Mouse (Mus musculus) forebrain, embryonic 11.5 days (tissue): Measurements from ENCODE around the gene C2cd2. TPM values are rescaled to one million over a fixed set of nuclear protein-coding genes. Genes with fewer than 3 reads are reported as not detected.

ENCODE experiments used
- ATAC-seq: fragments of 200-750 bp; cut with Nextera tagmentation; replicated peaks from 2 replicates; pipeline ENCODE4 v1.8.0; 2017; ENCODE audit warnings: moderate TSS enrichment; ENCODE audit not compliant: low FRiP score
- DNase-seq: peaks from one replicate; pipeline ENCODE4 v3.0.0-alpha.2; 2017; ENCODE audit warnings: low spot score
- H3K27ac ChIP-seq: fragments of 300-500 bp; sonication (generic); 2 replicates; pipeline ENCODE4 v1.5.1; 2014; ENCODE audit warnings: low read depth, low read length
- H3K27me3 ChIP-seq: fragments of 300-500 bp; sonication (generic); 2 replicates; pipeline ENCODE4 v1.6.1; 2014; ENCODE audit warnings: mild to moderate bottlenecking, low read length, mixed read lengths; ENCODE audit not compliant: control insufficient read depth, insufficient read depth
- H3K36me3 ChIP-seq: fragments of 300-500 bp; sonication (generic); 2 replicates; pipeline ENCODE4 v1.6.1; 2014; ENCODE audit warnings: mild to moderate bottlenecking, low read length, moderate library complexity, mixed read lengths; ENCODE audit not compliant: control insufficient read depth, insufficient read depth
- H3K4me1 ChIP-seq: fragments of 300-500 bp; sonication (generic); replicated peaks from 2 replicates; pipeline ENCODE4 v1.6.1; 2014; ENCODE audit warnings: low read length, mixed read lengths; ENCODE audit not compliant: control insufficient read depth, insufficient read depth
- H3K4me2 ChIP-seq: fragments of 300-500 bp; sonication (generic); 2 replicates; pipeline ENCODE4 v1.6.1; 2014; ENCODE audit warnings: low read depth, mild to moderate bottlenecking, low read length, moderate library complexity, mixed read lengths; ENCODE audit not compliant: severe bottlenecking
- H3K4me3 ChIP-seq: fragments of 300-500 bp; sonication (generic); 2 replicates; pipeline ENCODE4 v1.5.1; 2014; ENCODE audit warnings: low read depth, low read length
- H3K9ac ChIP-seq: fragments of 300-500 bp; sonication (generic); 2 replicates; pipeline ENCODE4 v1.6.1; 2014; ENCODE audit warnings: low read length
- H3K9me3 ChIP-seq: fragments of 300-500 bp; sonication (generic); 2 replicates; pipeline ENCODE4 v1.6.1; 2016; ENCODE audit warnings: low read length, mixed read lengths; ENCODE audit not compliant: control insufficient read depth
- WGBS: fragments of 180-500 bp; shearing (Covaris S2); extraction: QIAGEN DNeasy Blood & Tissue Kit; methylation state at CpG from one replicate; pipeline ENCODE4 v1.1.7; 2014; 5-methylcytosine and 5-hydroxymethylcytosine counted together
- polyA plus RNA-seq: library from polyadenylated mRNA; unstranded; fragments of >200 nt; fragmentation: Nextera tagmentation; extraction: Ambion mirVana; gene quantifications from 2 replicates; pipeline ENCODE4 v1.2.1, GENCODE M21; 2014

C2cd2 gene
- polyA plus RNA-seq, 1 experiment from 2014 or later, result 14.7 TPM

GRCm38 (mm10) chr16:97828207-97828606 is 134.2 kb downstream of the C2cd2 start:
- Histone ChIP-seq H3K36me3 (no peaks in the 10 kb centered on the region; the same call in 1 of the 2 replicates), H3K4me1 (no peaks in the 10 kb centered on the region), H3K27ac (no peak overlapping the region), H3K9me3 (no peaks in the 10 kb centered on the region), H3K4me3 (no peak overlapping the region), H3K4me2 (no peak overlapping the region), H3K27me3 (no peaks in the 10 kb centered on the region), H3K9ac (no peak overlapping the region)
- 97% methylated on average over 1 of the region's 1 CpGs for WGBS
- DNase-seq, result no peak
- ATAC-seq, result no peak

- WGBS, result 95% methylated on average over 6 of the region's 6 CpGs
- Histone ChIP-seq H3K9ac (no peak overlapping the region), H3K27me3 (no peaks in the 10 kb centered on the region), H3K4me1 (no peaks in the 10 kb centered on the region), H3K36me3 (peaks cover 4% of the 10 kb centered on the region; the same call in 1 of the 2 replicates), H3K9me3 (no peaks in the 10 kb centered on the region), H3K27ac (no peak overlapping the region), H3K4me2 (no peak overlapping the region), H3K4me3 (no peak overlapping the region)
- DNase-seq (no peak), ATAC-seq (no peak)
These were observed 138.9 kb downstream of the C2cd2 start for GRCm38 (mm10) chr16:97823311-97824007.

GRCm38 (mm10) chr16:97819532-97819931 is 142.9 kb downstream of the C2cd2 start:
- Histone ChIP-seq H3K4me3 (no peak overlapping the region), H3K27me3 (no peaks in the 10 kb centered on the region), H3K9me3 (no peaks in the 10 kb centered on the region), H3K27ac (no peak overlapping the region), H3K9ac (no peak overlapping the region), H3K36me3 (peaks cover 6% of the 10 kb centered on the region), H3K4me2 (no peak overlapping the region), H3K4me1 (no peaks in the 10 kb centered on the region)
- DNase-seq (no peak), ATAC-seq (no peak)
- WGBS, result 83% methylated on average over 4 of the region's 4 CpGs

GRCm38 (mm10) chr16:97817414-97817813 is 145.0 kb downstream of the C2cd2 start:
- H3K4me2 ChIP-seq, result no peak overlapping the region
- no peak overlapping the region for H3K27ac ChIP-seq
- no peak overlapping the region for H3K4me3 ChIP-seq
- no peaks in the 10 kb centered on the region for H3K9me3 ChIP-seq
- DNase-seq (no peak), ATAC-seq (no peak)
- WGBS, result 97% methylated on average over 1 of the region's 1 CpGs
- peaks cover 10% of the 10 kb centered on the region for H3K36me3 ChIP-seq
- no peaks in the 10 kb centered on the region for H3K4me1 ChIP-seq
- no peak overlapping the region for H3K9ac ChIP-seq
- H3K27me3 ChIP-seq, result no peaks in the 10 kb centered on the region

GRCm38 (mm10) chr16:97815269-97815668 is 147.1 kb downstream of the C2cd2 start:
- no peak for ATAC-seq
- no peak for DNase-seq
- Histone ChIP-seq H3K27me3 (no peaks in the 10 kb centered on the region), H3K27ac (no peak overlapping the region), H3K4me3 (no peak overlapping the region), H3K4me1 (no peaks in the 10 kb centered on the region), H3K9ac (no peak overlapping the region), H3K9me3 (no peaks in the 10 kb centered on the region), H3K36me3 (peaks cover 13% of the 10 kb centered on the region), H3K4me2 (no peak overlapping the region)
- WGBS, result 90% methylated on average over 5 of the region's 5 CpGs

- Histone ChIP-seq H3K4me2 (no peak overlapping the region), H3K4me1 (no peaks in the 10 kb centered on the region), H3K4me3 (no peak overlapping the region), H3K9ac (no peak overlapping the region), H3K27me3 (no peaks in the 10 kb centered on the region), H3K36me3 (peaks cover 12% of the 10 kb centered on the region), H3K27ac (no peak overlapping the region), H3K9me3 (no peaks in the 10 kb centered on the region)
- ATAC-seq (no peak), DNase-seq (no peak)
- 100% methylated on average over 2 of the region's 2 CpGs for whole genome bisulfite sequencing
These were observed 148.3 kb downstream of the C2cd2 start for GRCm38 (mm10) chr16:97814060-97814459.

GRCm38 (mm10) chr16:97808881-97809280 is 153.5 kb downstream of the C2cd2 start:
- no peak overlapping the region for H3K4me2 ChIP-seq
- H3K27me3 ChIP-seq, result no peaks in the 10 kb centered on the region
- 96% methylated on average over 3 of the region's 3 CpGs for WGBS
- ATAC-seq (no peak), DNase-seq (no peak)
- H3K9me3 ChIP-seq, result no peaks in the 10 kb centered on the region
- H3K4me1 ChIP-seq, result no peaks in the 10 kb centered on the region
- no peak overlapping the region for H3K4me3 ChIP-seq
- H3K9ac ChIP-seq, result no peak overlapping the region
- H3K36me3 ChIP-seq, result peaks cover 11% of the 10 kb centered on the region
- H3K27ac ChIP-seq, result no peak overlapping the region

- Histone ChIP-seq H3K4me2 (no peak overlapping the region), H3K4me3 (no peak overlapping the region), H3K9me3 (no peaks in the 10 kb centered on the region), H3K27ac (no peak overlapping the region), H3K36me3 (peaks cover 7% of the 10 kb centered on the region), H3K9ac (no peak overlapping the region), H3K27me3 (no peaks in the 10 kb centered on the region), H3K4me1 (no peaks in the 10 kb centered on the region)
- no peak for ATAC-seq
- WGBS, result 97% methylated on average over 3 of the region's 3 CpGs
- DNase-seq, result no peak
These were observed 156.8 kb downstream of the C2cd2 start for GRCm38 (mm10) chr16:97805646-97806045.
